Mouse (Mus musculus) kidney, postnatal 14 days (tissue): ENCODE measurements around the gene Ssc5d.

ENCODE experiments used
- DNase-seq: peaks from one replicate; pipeline ENCODE4 v3.0.0; 2022; ENCODE audit warnings: mixed read lengths

The Ssc5d gene

GRCm38 (mm10) chr7:4950561-4951342 lies 25.2 kb downstream of the Ssc5d start:
- no peak for DNase-seq

- DNase-seq: no peak
Measured at GRCm38 (mm10) chr7:4953815-4954445, 28.3 kb downstream of the Ssc5d start.

GRCm38 (mm10) chr7:4957361-4957760 lies 31.8 kb downstream of the Ssc5d start:
- DNase-seq: no peak

GRCm38 (mm10) chr7:4963527-4963926 lies 37.9 kb downstream of the Ssc5d start:
- DNase-seq: no peak

GRCm38 (mm10) chr7:4964272-4964671 lies 38.7 kb downstream of the Ssc5d start, which contains the start of gene Sbk2:
TSS of gene Sbk2 (minus strand) at chr7:4964406.
- peak; percentile 86 for DNase-seq

GRCm38 (mm10) chr7:4964988-4965387 lies 39.4 kb downstream of the Ssc5d start:
- DNase-seq: no peak

- no peak for DNase-seq
Measured at GRCm38 (mm10) chr7:4971068-4971467, 45.5 kb downstream of the Ssc5d start, which contains the start of gene Sbk3. TSS of gene Sbk3 (minus strand) at chr7:4971168.

GRCm38 (mm10) chr7:4971710-4972109 lies 46.1 kb downstream of the Ssc5d start:
- no peak for DNase-seq

- DNase-seq: peak; percentile 22
Measured at GRCm38 (mm10) chr7:4972321-4973047, 46.9 kb downstream of the Ssc5d start.

GRCm38 (mm10) chr7:4975455-4975854 lies 49.9 kb downstream of the Ssc5d start:
- DNase-seq: no peak

GRCm38 (mm10) chr7:4976832-4977231 lies 51.2 kb downstream of the Ssc5d start:
- no peak for DNase-seq

GRCm38 (mm10) chr7:4988250-4988649 lies 62.7 kb downstream of the Ssc5d start:
- no peak for DNase-seq

- DNase-seq: no peak
Measured at GRCm38 (mm10) chr7:4993347-4993998, 67.9 kb downstream of the Ssc5d start.

GRCm38 (mm10) chr7:4993999-4994788 lies 68.6 kb downstream of the Ssc5d start:
- no peak for DNase-seq
